Mouse (Mus musculus): Measurements from ENCODE around the gene Chdh. TPM values are rescaled to one million over a fixed set of nuclear protein-coding genes. Genes with fewer than 3 reads are reported as not detected.

The Chdh gene
- polyA plus RNA-seq, 1 experiment from 2014 or later: 0.53 TPM

- H3K9me3 ChIP-seq: no peaks in the 10 kb centered on the region
- H3K4me1 ChIP-seq (replicated peaks): no peaks in the 10 kb centered on the region
- 77% methylated on average over 15 of the region's 15 CpGs for WGBS
- peaks cover 27% of the 10 kb centered on the region for H3K36me3 ChIP-seq
- no peak overlapping the region for H3K9ac ChIP-seq
- no peaks in the 10 kb centered on the region for H3K27me3 ChIP-seq
- no peak overlapping the region for H3K27ac ChIP-seq (replicated peaks)
- no peak overlapping the region for H3K4me2 ChIP-seq
- H3K4me3 ChIP-seq: no peak overlapping the region
- no peak for ATAC-seq (ENCODE audit: low FRiP score, low read depth)
These were observed 69.4 kb downstream of the Chdh start for GRCm38 (mm10) chr14:30078115-30078808.

DNA sequence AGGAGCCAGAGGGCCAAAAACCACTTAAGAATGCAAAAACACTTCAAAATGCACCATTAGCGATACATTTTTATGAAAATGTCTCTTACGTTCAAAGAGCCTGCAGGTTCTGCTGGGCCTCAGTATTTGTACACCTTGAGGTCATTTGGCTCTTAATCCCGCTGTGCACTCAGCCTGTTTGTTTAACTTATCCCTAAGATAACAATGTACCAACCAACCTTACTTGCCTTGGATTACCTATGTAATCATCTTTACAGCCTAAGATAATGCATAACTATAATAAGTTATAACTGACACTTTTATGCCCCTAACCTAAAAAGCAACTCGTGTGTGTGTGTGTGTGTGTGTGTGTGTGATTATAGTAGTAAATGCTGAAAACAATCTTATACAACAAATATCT, 70.9 kb downstream of the Chdh start:
- peaks cover 12% of the 10 kb centered on the region; the same call in 1 of the 2 replicates for H3K36me3 ChIP-seq
- no peak overlapping the region for H3K4me3 ChIP-seq
- no peak overlapping the region for H3K27ac ChIP-seq (replicated peaks)
- H3K4me2 ChIP-seq: no peak overlapping the region
- no peak for ATAC-seq (ENCODE audit: low FRiP score, low read depth)
- no peaks in the 10 kb centered on the region for H3K4me1 ChIP-seq (replicated peaks)
- H3K9ac ChIP-seq: no peak overlapping the region
- no peaks in the 10 kb centered on the region for H3K9me3 ChIP-seq
- no peaks in the 10 kb centered on the region for H3K27me3 ChIP-seq
- WGBS: 89% methylated on average over 4 of the region's 4 CpGs

Small RNA genes lying within 50 kb of the gene (microRNA-seq; reads per million reads assigned to microRNA genes)
- not detected for gene Mir6947

Other genes starting within 250 kb of the Chdh start
- gene Selenok, start 40.7 kb upstream of the Chdh start, polyA plus RNA-seq (2015; fragmentation: Nextera tagmentation; extraction: Ambion mirVana): 393 and 406 TPM in 2 replicates
- 73.7 and 82.4 TPM in 2 replicates for gene Actr8, start 30.7 kb upstream of the Chdh start, polyA plus RNA-seq (2015; fragmentation: Nextera tagmentation; extraction: Ambion mirVana)
- gene Il17rb, start 127 bp upstream of the Chdh start, polyA plus RNA-seq (2015; fragmentation: Nextera tagmentation; extraction: Ambion mirVana): 1.8 TPM in 2 replicates

Data from hindbrain, embryonic 15.5 days (tissue).